Mouse (Mus musculus): ENCODE measurements around the gene Top1. TPM values are rescaled to one million over a fixed set of nuclear protein-coding genes. Genes with fewer than 3 reads are reported as not detected.

Gene Top1
- total and polyA plus RNA-seq, 3 experiments: 89.8 to 312 (median 91.3) TPM

- Histone ChIP-seq H3K79me2 (replicated peaks; ENCODE audit: control insufficient read depth, extremely low read depth, insufficient read depth, poor library complexity, severe bottlenecking) (no peaks in the 10 kb centered on the region), H3K4me1 (ENCODE audit: control insufficient read depth in 1 of 2, insufficient read depth in 2 of 2) (peaks cover 21 to 55% of the 10 kb centered on the region in 2 experiments), H3K27ac (ENCODE audit: insufficient read depth, low read depth) (peak overlapping the region; percentile 98), H3K27me3 (replicated peaks) (no peaks in the 10 kb centered on the region), H3K9ac (ENCODE audit: insufficient read depth, low read depth) (peak overlapping the region; percentile 62), H3K9me3 (replicated peaks; ENCODE audit: low read length) (peaks cover 7% of the 10 kb centered on the region), H3K4me3 (replicated peaks in 1 of 3; ENCODE audit: low read depth in 2 of 3, low read length in 2 of 3, poor library complexity in 1 of 3) (no peak overlapping the region), H3K4me2 (ENCODE audit: insufficient read depth, low read depth, poor library complexity, severe bottlenecking) (peak overlapping the region; percentile 78), H3K36me3 (replicated peaks in 1 of 2; ENCODE audit: control insufficient read depth in 1 of 2, insufficient read depth in 1 of 2, low read length in 1 of 2) (peaks cover 0 to 2% of the 10 kb centered on the region in 2 experiments)
- no peak for DNase-seq (ENCODE audit: extremely low read depth)
- TF ChIP-seq RCOR1 (conservative IDR thresholded peaks at IDR 0.05; ENCODE audit: low read depth, low read length): no peak
- TF ChIP-seq CHD2 (IDR thresholded peaks at IDR 0.05; ENCODE audit: low read length): peak; percentile 62
- TF ChIP-seq BHLHE40 (IDR thresholded peaks at IDR 0.05; ENCODE audit: low read depth, low read length): 0 out of 2 replicates have a peak, but pooled peaks have one; percentile 17
- peak; percentile 62 for TF ChIP-seq IRF4 (IDR thresholded peaks at IDR 0.05; ENCODE audit: low read depth, low read length)
- TF ChIP-seq MAZ (IDR thresholded peaks at IDR 0.05; ENCODE audit: low read depth, low read length): peak; percentile 74; the same call in 1 of the 2 replicates
- TF ChIP-seq POLR2AphosphoS2 (IDR thresholded peaks at IDR 0.05; ENCODE audit: low read depth, low read length): no peak
- peak; percentile 94 for TF ChIP-seq ZNF384 (IDR thresholded peaks at IDR 0.05; ENCODE audit: low read depth, low read length)
- TF ChIP-seq MAX (IDR thresholded peaks at IDR 0.05; ENCODE audit: low read length): no peak
- TF ChIP-seq MEF2A (IDR thresholded peaks at IDR 0.05; ENCODE audit: borderline replicate concordance, low read depth, low read length): 0 out of 2 replicates have a peak, but pooled peaks have one; percentile 38
- 0 out of 2 replicates have a peak, but pooled peaks have one; percentile 40 for TF ChIP-seq MAFK (IDR thresholded peaks at IDR 0.05; ENCODE audit: insufficient replicate concordance, low read length)
- peak; percentile 23; the same call in 1 of the 2 replicates for TF ChIP-seq HCFC1 (IDR thresholded peaks at IDR 0.05; ENCODE audit: low read depth, low read length)
- TF ChIP-seq MXI1 (IDR thresholded peaks at IDR 0.05; ENCODE audit: low read depth, low read length): peak; percentile 20; the same call in 1 of the 2 replicates
- in situ Hi-C loops (cut with MboI; ENCODE audit: low pct_ligation_motif_present, low pct_unique_long_range_greater_than_20kb, low sequenced_read_pairs) (no loop called here), dilution Hi-C loops (cut with MboI; ENCODE audit: extremely low pct_ligation_motif_present, extremely low pct_unique_long_range_greater_than_20kb, low sequenced_read_pairs) (no loop called here)
Measured at GRCm38 (mm10) chr2:160628055-160628454, 17.6 kb upstream of the Top1 start.

- peak overlapping the region; percentile 98 for H3K27ac ChIP-seq (ENCODE audit: insufficient read depth, low read depth)
Measured at GRCm38 (mm10) chr2:160628666-160629527, 16.8 kb upstream of the Top1 start.

More at GRCm38 (mm10) chr2:160628666-160629527, 16.8 kb upstream of the Top1 start:
- TF ChIP-seq ZNF384 (IDR thresholded peaks at IDR 0.05; ENCODE audit: low read depth, low read length) (peak; percentile 48; the same call in 1 of the 2 replicates), MEF2A (IDR thresholded peaks at IDR 0.05; ENCODE audit: borderline replicate concordance, low read depth, low read length) (no peak)
- no peak overlapping the region for H3K4me3 ChIP-seq (replicated peaks in 1 of 3; ENCODE audit: low read depth in 2 of 3, low read length in 2 of 3, poor library complexity in 1 of 3)
- peaks cover 7% of the 10 kb centered on the region for H3K9me3 ChIP-seq (replicated peaks; ENCODE audit: low read length)
- H3K36me3 ChIP-seq (replicated peaks in 1 of 2; ENCODE audit: control insufficient read depth in 1 of 2, insufficient read depth in 1 of 2, low read length in 1 of 2): peaks cover 0 to 2% of the 10 kb centered on the region in 2 experiments
- H3K27me3 ChIP-seq (replicated peaks): no peaks in the 10 kb centered on the region
- H3K79me2 ChIP-seq (replicated peaks; ENCODE audit: control insufficient read depth, extremely low read depth, insufficient read depth, poor library complexity, severe bottlenecking): no peaks in the 10 kb centered on the region
- peaks cover 21 to 47% of the 10 kb centered on the region in 2 experiments for H3K4me1 ChIP-seq (ENCODE audit: control insufficient read depth in 1 of 2, insufficient read depth in 2 of 2)
- dilution Hi-C loops (cut with MboI; ENCODE audit: extremely low pct_ligation_motif_present, extremely low pct_unique_long_range_greater_than_20kb, low sequenced_read_pairs) (no loop called here), in situ Hi-C loops (cut with MboI; ENCODE audit: low pct_ligation_motif_present, low pct_unique_long_range_greater_than_20kb, low sequenced_read_pairs) (no loop called here)
- peak overlapping the region; percentile 62 for H3K9ac ChIP-seq (ENCODE audit: insufficient read depth, low read depth)
- H3K4me2 ChIP-seq (ENCODE audit: insufficient read depth, low read depth, poor library complexity, severe bottlenecking): peak overlapping the region; percentile 78
- no peak for DNase-seq (ENCODE audit: extremely low read depth)

All from CH12.LX (cell line).